ENCODE assay signal across 28 mouse cellular contexts in the genomic region with DNA sequence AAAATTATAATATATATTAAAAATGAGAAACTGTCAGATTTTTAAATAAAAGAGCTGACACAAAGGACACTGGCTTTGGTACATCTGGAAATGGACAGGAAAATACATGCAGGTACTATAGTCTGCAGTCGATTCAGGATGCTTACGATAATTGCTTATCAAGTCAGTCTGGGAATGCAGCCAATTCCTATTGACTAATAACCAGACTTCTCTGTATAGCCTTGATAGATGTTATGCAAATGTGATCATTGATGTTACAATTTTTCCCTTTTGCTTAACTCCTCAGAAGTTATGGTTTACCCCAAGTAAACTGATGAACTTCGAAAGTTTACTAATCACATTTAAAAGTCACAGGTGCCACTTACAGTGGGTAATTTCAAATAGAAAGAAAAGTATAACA. TPM values are rescaled to one million over a fixed set of nuclear protein-coding genes. Genes with fewer than 3 reads are reported as not detected.
DNase-seq lines count a peak whose midpoint lies in the region; ATAC-seq and TF ChIP-seq lines count a peak whose summit lies in the region.
"Had no signal": no experiment of that assay in that cellular context is flagged by ENCODE, and none has a peak within 500 bp of the region (broad histone marks: within the 10 kb centered on the region; RNA-seq: fewer than 3 reads in every experiment).

No protein-coding gene starts in this region.

- H3K27me3 ChIP-seq in embryonic facial prominence, embryonic 14.5 days (replicated peaks; ENCODE audit: control insufficient read depth, insufficient read depth, low read length): no peaks in the 10 kb centered on the region
- no peaks in the 10 kb centered on the region for H3K27me3 ChIP-seq in embryonic facial prominence, embryonic 10.5 days (replicated peaks; ENCODE audit: low read depth, poor library complexity, severe bottlenecking)
- no peaks in the 10 kb centered on the region for H3K27me3 ChIP-seq in limb, embryonic 14.5 days (ENCODE audit: control insufficient read depth, insufficient read depth, low read length)
- no peaks in the 10 kb centered on the region for H3K27me3 ChIP-seq in limb, embryonic 10.5 days (ENCODE audit: low read depth, poor library complexity, severe bottlenecking)
- H3K27me3 ChIP-seq: embryonic facial prominence, embryonic 12.5 days; forebrain, embryonic 12.5 days; hindbrain, embryonic 15.5 days; Patski had no signal

- no peak overlapping the region for H3K9ac ChIP-seq in embryonic facial prominence, embryonic 14.5 days (ENCODE audit: low read depth, low read length)
- H3K9ac ChIP-seq in limb, embryonic 14.5 days (ENCODE audit: low read depth, low read length, severe bottlenecking): no peak overlapping the region
- H3K9ac ChIP-seq: embryonic facial prominence, embryonic 12.5 days; forebrain, embryonic 12.5 days; hindbrain, embryonic 15.5 days had no signal

- H3K36me3 ChIP-seq in embryonic facial prominence, embryonic 14.5 days (ENCODE audit: control insufficient read depth, insufficient read depth, low read length): no peaks in the 10 kb centered on the region
- H3K36me3 ChIP-seq in embryonic facial prominence, embryonic 10.5 days (replicated peaks): no peaks in the 10 kb centered on the region
- no peaks in the 10 kb centered on the region for H3K36me3 ChIP-seq in limb, embryonic 14.5 days (ENCODE audit: control insufficient read depth, insufficient read depth, low read length)
- no peaks in the 10 kb centered on the region for H3K36me3 ChIP-seq in limb, embryonic 10.5 days
- H3K36me3 ChIP-seq: embryonic facial prominence, embryonic 12.5 days; forebrain, embryonic 12.5 days; hindbrain, embryonic 15.5 days had no signal

- DNase-seq in embryonic facial prominence, embryonic 14.5 days (ENCODE audit: low spot score): peak; percentile 57
- DNase-seq in embryonic facial prominence, embryonic 10.5 days (ENCODE audit: low spot score): no peak
- peak; percentile 48 for DNase-seq in limb, embryonic 14.5 days (ENCODE audit: low spot score)
- no peak for DNase-seq in limb, embryonic 10.5 days (ENCODE audit: low spot score)
- peak; percentile 67 for DNase-seq in brain, embryonic 14.5 days (ENCODE audit: low read depth)
- DNase-seq in adrenal gland, adult 2 months: no peak
- DNase-seq in right cerebral cortex, adult 2 months (ENCODE audit: low spot score in 2 of 2): no peak
- DNase-seq: adrenal gland, postnatal 36 days; cerebellum, adult 11 months; cerebellum, adult 8-10 months; cerebellum, postnatal 14 days; embryo, embryonic 11 days; gastrocnemius, adult 2 months; gastrocnemius, postnatal 25 days; heart, adult 11 months; heart, postnatal 10 days; heart, postnatal 4 days had no signal

- no peaks in the 10 kb centered on the region for H3K9me3 ChIP-seq in embryonic facial prominence, embryonic 14.5 days (ENCODE audit: control insufficient read depth, low read length)
- H3K9me3 ChIP-seq in embryonic facial prominence, embryonic 10.5 days: no peaks in the 10 kb centered on the region
- H3K9me3 ChIP-seq in limb, embryonic 14.5 days (ENCODE audit: control insufficient read depth, low read length): no peaks in the 10 kb centered on the region
- H3K9me3 ChIP-seq in limb, embryonic 10.5 days (replicated peaks): no peaks in the 10 kb centered on the region
- H3K9me3 ChIP-seq: embryonic facial prominence, embryonic 12.5 days; forebrain, embryonic 12.5 days; hindbrain, embryonic 15.5 days had no signal

- no peak for TF ChIP-seq POLR2A in limb, embryonic 14.5 days (IDR thresholded peaks at IDR 0.05; ENCODE audit: borderline replicate concordance, extremely low read depth, insufficient read depth, insufficient read length)
- TF ChIP-seq POLR2A in brain, embryonic 14.5 days (IDR thresholded peaks at IDR 0.05; ENCODE audit: borderline replicate concordance, extremely low read depth, insufficient read depth, insufficient read length, poor library complexity, severe bottlenecking): no peak

- H3K4me3 ChIP-seq in embryonic facial prominence, embryonic 14.5 days (ENCODE audit: low read depth, low read length): no peak overlapping the region
- no peak overlapping the region for H3K4me3 ChIP-seq in embryonic facial prominence, embryonic 10.5 days
- H3K4me3 ChIP-seq in limb, embryonic 14.5 days (replicated peaks; ENCODE audit: low read length): no peak overlapping the region
- no peak overlapping the region for H3K4me3 ChIP-seq in limb, embryonic 10.5 days
- H3K4me3 ChIP-seq: embryonic facial prominence, embryonic 12.5 days; forebrain, embryonic 12.5 days; gastrocnemius, adult 2 months; hindbrain, embryonic 15.5 days had no signal

- H3K4me2 ChIP-seq in embryonic facial prominence, embryonic 14.5 days (ENCODE audit: low read depth, low read length): no peak overlapping the region
- H3K4me2 ChIP-seq in limb, embryonic 14.5 days (replicated peaks; ENCODE audit: low read depth, low read length, severe bottlenecking): no peak overlapping the region
- H3K4me2 ChIP-seq: embryonic facial prominence, embryonic 12.5 days; forebrain, embryonic 12.5 days; hindbrain, embryonic 15.5 days had no signal

- TF ChIP-seq CTCF in brain, embryonic 14.5 days (IDR thresholded peaks at IDR 0.05; ENCODE audit: borderline replicate concordance, extremely low read depth, insufficient read depth, insufficient read length): no peak

- no peaks in the 10 kb centered on the region for H3K4me1 ChIP-seq in embryonic facial prominence, embryonic 14.5 days (ENCODE audit: control insufficient read depth, insufficient read depth, low read length)
- H3K4me1 ChIP-seq in embryonic facial prominence, embryonic 10.5 days: no peaks in the 10 kb centered on the region
- H3K4me1 ChIP-seq in limb, embryonic 14.5 days (ENCODE audit: control insufficient read depth, insufficient read depth, low read length): no peaks in the 10 kb centered on the region
- peaks cover 3% of the 10 kb centered on the region for H3K4me1 ChIP-seq in limb, embryonic 10.5 days
- H3K4me1 ChIP-seq: embryonic facial prominence, embryonic 12.5 days; forebrain, embryonic 12.5 days; hindbrain, embryonic 15.5 days had no signal

- H3K27ac ChIP-seq in embryonic facial prominence, embryonic 14.5 days (replicated peaks; ENCODE audit: low read depth, low read length): no peak overlapping the region
- no peak overlapping the region for H3K27ac ChIP-seq in embryonic facial prominence, embryonic 10.5 days (replicated peaks)
- H3K27ac ChIP-seq in limb, embryonic 14.5 days (replicated peaks; ENCODE audit: low read depth, low read length): no peak overlapping the region
- H3K27ac ChIP-seq in limb, embryonic 10.5 days: no peak overlapping the region
- H3K27ac ChIP-seq: embryonic facial prominence, embryonic 12.5 days; forebrain, embryonic 12.5 days; gastrocnemius, adult 2 months; hindbrain, embryonic 15.5 days had no signal

- 67% methylated on average over 3 of the region's 3 CpGs for WGBS in embryonic facial prominence, embryonic 14.5 days
- 93% methylated on average over 3 of the region's 3 CpGs for WGBS in embryonic facial prominence, embryonic 10.5 days
- 84% methylated on average over 3 of the region's 3 CpGs for WGBS in limb, embryonic 14.5 days
- WGBS in limb, embryonic 10.5 days: 94% methylated on average over 3 of the region's 3 CpGs

- no peak for ATAC-seq in embryonic facial prominence, embryonic 14.5 days (ENCODE audit: low read depth)
- ATAC-seq in limb, embryonic 14.5 days (ENCODE audit: low FRiP score, low read depth): no peak
- ATAC-seq: activated CD4-positive, CD25-positive, alpha-beta regulatory T cell, adult 4 months; inflammation-experienced regulatory T-cells, adult 6 months; intestine, postnatal 0 days had no signal

RNA-seq across cellular contexts. Expression of a gene that starts 44.8 kb away (rescaled TPM):
- polyA plus RNA-seq in embryonic facial prominence, embryonic 14.5 days (2014; fragmentation: Nextera tagmentation; extraction: Ambion mirVana): not detected in 2 replicates
- not detected in 2 replicates for polyA plus RNA-seq in embryonic facial prominence, embryonic 10.5 days (2016; fragmentation: Nextera tagmentation; extraction: Ambion mirVana)
- polyA plus RNA-seq in limb, embryonic 14.5 days (2012; rRNA removed): not detected in 2 replicates
- polyA plus RNA-seq in limb, embryonic 14.5 days (2014; fragmentation: Nextera tagmentation; extraction: Ambion mirVana): not detected in 2 replicates
- not detected in 2 replicates for polyA plus RNA-seq in limb, embryonic 10.5 days (2016; fragmentation: Nextera tagmentation; extraction: Ambion mirVana)
- polyA plus RNA-seq in brain, embryonic 14.5 days (2012; rRNA removed): not detected in 2 replicates
- not detected for total RNA-seq in adrenal gland, adult 2 months (2021)
- not detected in 2 replicates for polyA plus RNA-seq in adrenal gland, adult 2 months (2012; rRNA removed)
- total RNA-seq: adrenal gland, adult 18-20 months; adrenal gland, postnatal 36 days; common myeloid progenitor, adult 5-6 weeks; gastrocnemius, adult 2 months; gastrocnemius, postnatal 25 days; heart, postnatal 10 days; heart, postnatal 4 days had no signal
- polyA plus RNA-seq: activated CD4-positive, CD25-positive, alpha-beta regulatory T cell, adult 4 months; C2C12; embryonic facial prominence, embryonic 12.5 days; forebrain, embryonic 12.5 days; heart, embryonic 14.5 days; hindbrain, embryonic 15.5 days; intestine, postnatal 0 days had no signal

Comparison
In these comparisons a context has a peak if more than half of its experiments do, and no peak if none do; other contexts are left out.
1. DNase-seq: peak in embryonic facial prominence, embryonic 14.5 days (single experiment), limb, embryonic 14.5 days (single experiment) and brain, embryonic 14.5 days (single experiment); none in embryonic facial prominence, embryonic 10.5 days (single experiment), limb, embryonic 10.5 days (single experiment), adrenal gland, adult 2 months (single experiment) and right cerebral cortex, adult 2 months (0 of 2).